Mouse (Mus musculus) inflammation-experienced regulatory T-cells, adult 16 weeks (primary cell): Measurements from ENCODE around the gene Mospd3. TPM values are rescaled to one million over a fixed set of nuclear protein-coding genes. Genes with fewer than 3 reads are reported as not detected.

Experiments used
- polyA plus RNA-seq: library from polyadenylated mRNA; unstranded; fragments of 100-300 nt; shearing (Covaris generic); gene quantifications from one replicate; pipeline ENCODE4 v1.2.1, GENCODE M21; 2017

Gene Mospd3
- 99.5 TPM for polyA plus RNA-seq

GRCm38 (mm10) chr5:137600619-137601364 is at the start of gene Mospd3:
Mospd3 (minus strand) TSS chr5:137601058.

GRCm38 (mm10) chr5:137645652-137646091 is 44.8 kb upstream of the Mospd3 start, which contains the start of gene Irs3:
Irs3 (minus strand) TSS chr5:137645714.

GRCm38 (mm10) chr5:137641054-137641453 is 40.2 kb upstream of the Mospd3 start, which contains the start of gene Sap25:
Sap25 (plus strand) TSS chr5:137641334.

GRCm38 (mm10) chr5:137628498-137629305 is 27.8 kb upstream of the Mospd3 start, which contains the start of the genes Fbxo24, Lrch4 and Gm20605:
Fbxo24 (minus strand) TSS chr5:137629002.
Lrch4 (plus strand) TSS chr5:137629121.
Gm20605 (plus strand) TSS chr5:137629175.

GRCm38 (mm10) chr5:137613550-137613949 is 12.7 kb upstream of the Mospd3 start, which contains the start of gene Pcolce:
Pcolce (minus strand) TSS chr5:137613784.

GRCm38 (mm10) chr5:137569665-137570064 is 31.2 kb downstream of the Mospd3 start, which contains the start of gene Tfr2:
Tfr2 (plus strand) TSS chr5:137569840.

GRCm38 (mm10) chr5:137553411-137553837 is 47.4 kb downstream of the Mospd3 start, which contains the start of gene Actl6b:
Actl6b (plus strand) TSS chr5:137553517.

Other genes starting within 250 kb of the Mospd3 start
- gene Zan, start 124.0 kb downstream of the Mospd3 start, polyA plus RNA-seq, result 0.67 TPM
- 48.1 TPM for gene Pop7, start 98.5 kb downstream of the Mospd3 start, polyA plus RNA-seq
- 3.9 TPM for gene Gigyf1, start 82.5 kb downstream of the Mospd3 start, polyA plus RNA-seq
- gene Epo, start 67.8 kb downstream of the Mospd3 start, polyA plus RNA-seq, result not detected
- 205 TPM for gene Gnb2, start 67.5 kb downstream of the Mospd3 start, polyA plus RNA-seq
- not detected for gene Actl6b, start 47.5 kb downstream of the Mospd3 start, polyA plus RNA-seq
- gene Tfr2, start 31.2 kb downstream of the Mospd3 start, polyA plus RNA-seq, result 0.39 TPM
- gene Pcolce, start 12.7 kb upstream of the Mospd3 start, polyA plus RNA-seq, result 2.4 TPM
- gene Fbxo24, start 27.9 kb upstream of the Mospd3 start, polyA plus RNA-seq, result 0.93 TPM
- 383 TPM for gene Lrch4, start 28.1 kb upstream of the Mospd3 start, polyA plus RNA-seq
- 98.4 TPM for gene Gm20605, start 28.1 kb upstream of the Mospd3 start, polyA plus RNA-seq
- gene Sap25, start 40.3 kb upstream of the Mospd3 start, polyA plus RNA-seq, result 164 TPM
- not detected for gene Irs3, start 44.7 kb upstream of the Mospd3 start, polyA plus RNA-seq
- 35.1 TPM for gene Agfg2, start 83.7 kb upstream of the Mospd3 start, polyA plus RNA-seq
- gene Nyap1, start 140.5 kb upstream of the Mospd3 start, polyA plus RNA-seq, result 0.57 TPM
- gene Tsc22d4, start 144.7 kb upstream of the Mospd3 start, polyA plus RNA-seq, result 412 TPM
- 39.6 TPM for gene Ppp1r35, start 177.8 kb upstream of the Mospd3 start, polyA plus RNA-seq
- gene Mepce, start 186.6 kb upstream of the Mospd3 start, polyA plus RNA-seq, result 17.5 TPM
- gene Zcwpw1, start 186.7 kb upstream of the Mospd3 start, polyA plus RNA-seq, result 8.9 TPM
- gene Pilra, start 235.2 kb upstream of the Mospd3 start, polyA plus RNA-seq, result 2.7 TPM